Mouse (Mus musculus): ENCODE data around the gene Tab1. TPM values are rescaled to one million over a fixed set of nuclear protein-coding genes. Genes with fewer than 3 reads are reported as not detected.

Tab1 gene
- total and polyA plus RNA-seq, 3 experiments = 11.6 to 17.7 (median 12.0) TPM

- TF ChIP-seq KAT2A (IDR thresholded peaks at IDR 0.05; ENCODE audit: insufficient replicate concordance, low read length) (no peak), CHD2 (IDR thresholded peaks at IDR 0.05; ENCODE audit: low read length) (no peak), JUND (conservative IDR thresholded peaks at IDR 0.05; ENCODE audit: low read depth, low read length) (no peak), HCFC1 (IDR thresholded peaks at IDR 0.05; ENCODE audit: low read depth, low read length) (0 out of 2 replicates have a peak, but pooled peaks have one; percentile 36), USF1 (IDR thresholded peaks at IDR 0.05; ENCODE audit: low read depth, low read length) (no peak), ELF1 (IDR thresholded peaks at IDR 0.05; ENCODE audit: low read depth, low read length) (no peak), MAX (IDR thresholded peaks at IDR 0.05; ENCODE audit: low read length) (no peak), CTCF (conservative IDR thresholded peaks at IDR 0.05 in 1 of 2, IDR thresholded peaks at IDR 0.05 in 1 of 2; ENCODE audit: low read depth in 2 of 2, low read length in 2 of 2) (peak in 1 of 2 experiments; percentile 77; a peak in 2 of 4 replicates), MAZ (IDR thresholded peaks at IDR 0.05; ENCODE audit: low read depth, low read length) (peak; percentile 83), SMC3 (IDR thresholded peaks at IDR 0.05; ENCODE audit: low read depth, low read length) (peak; percentile 35), MYC (IDR thresholded peaks at IDR 0.05; ENCODE audit: low read depth, low read length) (no peak)
These were observed 41.6 kb upstream of the Tab1 start, which contains the start of the genes Syngr1 and Rpl3 (continued) for GRCm38 (mm10) chr15:80091121-80091955.

GRCm38 (mm10) chr15:80092041-80092441 is 40.9 kb upstream of the Tab1 start:
- H3K4me3 ChIP-seq (replicated peaks in 1 of 3; ENCODE audit: low read depth in 2 of 3, low read length in 2 of 3, poor library complexity in 1 of 3) = no peak overlapping the region
- dilution Hi-C loops (cut with MboI; ENCODE audit: extremely low pct_ligation_motif_present, extremely low pct_unique_long_range_greater_than_20kb, low sequenced_read_pairs) (no loop called here), in situ Hi-C loops (cut with MboI; ENCODE audit: low pct_ligation_motif_present, low pct_unique_long_range_greater_than_20kb, low sequenced_read_pairs) (loop anchor here (10.0 kb wide), 2 partner anchors 133 to 347 kb away; partner anchors contain the start of gene Sun2)
- H3K27me3 ChIP-seq (replicated peaks) = peaks cover 24% of the 10 kb centered on the region
- peaks cover 1 to 16% of the 10 kb centered on the region in 2 experiments; a peak in 2 of 4 replicates for H3K4me1 ChIP-seq (ENCODE audit: control insufficient read depth in 1 of 2, insufficient read depth in 2 of 2)
- H3K36me3 ChIP-seq (replicated peaks in 1 of 2; ENCODE audit: control insufficient read depth in 1 of 2, insufficient read depth in 1 of 2, low read length in 1 of 2) = no peaks in the 10 kb centered on the region
- no peak for DNase-seq (ENCODE audit: extremely low read depth)
- no peak overlapping the region for H3K9ac ChIP-seq (ENCODE audit: insufficient read depth, low read depth)
- H3K79me2 ChIP-seq (replicated peaks; ENCODE audit: control insufficient read depth, extremely low read depth, insufficient read depth, poor library complexity, severe bottlenecking) = no peaks in the 10 kb centered on the region
- no peak for TF ChIP-seq HCFC1 (IDR thresholded peaks at IDR 0.05; ENCODE audit: low read depth, low read length)
- no peak for TF ChIP-seq ZMIZ1 (IDR thresholded peaks at IDR 0.05; ENCODE audit: low read depth, low read length)
- no peak for TF ChIP-seq SMC3 (IDR thresholded peaks at IDR 0.05; ENCODE audit: low read depth, low read length)
- TF ChIP-seq ZC3H11A (IDR thresholded peaks at IDR 0.05; ENCODE audit: low read depth, low read length) = no peak
- no peak for TF ChIP-seq TBP (conservative IDR thresholded peaks at IDR 0.05; ENCODE audit: low read depth, low read length)
- TF ChIP-seq MAX (IDR thresholded peaks at IDR 0.05; ENCODE audit: low read length) = no peak
- H3K9me3 ChIP-seq (replicated peaks; ENCODE audit: low read length) = no peaks in the 10 kb centered on the region
- no peak overlapping the region for H3K27ac ChIP-seq (ENCODE audit: insufficient read depth, low read depth)
- H3K4me2 ChIP-seq (ENCODE audit: insufficient read depth, low read depth, poor library complexity, severe bottlenecking) = no peak overlapping the region

GRCm38 (mm10) chr15:80092599-80092998 is 40.3 kb upstream of the Tab1 start:
- no peak for TF ChIP-seq NELFE (IDR thresholded peaks at IDR 0.05; ENCODE audit: low read depth, low read length)
- TF ChIP-seq MAX (IDR thresholded peaks at IDR 0.05; ENCODE audit: low read length) = no peak
- TF ChIP-seq GABPA (IDR thresholded peaks at IDR 0.05; ENCODE audit: insufficient replicate concordance, low read depth, low read length) = no peak
- TF ChIP-seq MXI1 (IDR thresholded peaks at IDR 0.05; ENCODE audit: low read depth, low read length) = no peak
- no peak for TF ChIP-seq SIN3A (IDR thresholded peaks at IDR 0.05; ENCODE audit: low read length)
- TF ChIP-seq POLR2A (IDR thresholded peaks at IDR 0.05; ENCODE audit: low read depth, low read length) = no peak
- TF ChIP-seq HCFC1 (IDR thresholded peaks at IDR 0.05; ENCODE audit: low read depth, low read length) = no peak
- dilution Hi-C loops (cut with MboI; ENCODE audit: extremely low pct_ligation_motif_present, extremely low pct_unique_long_range_greater_than_20kb, low sequenced_read_pairs) (no loop called here), in situ Hi-C loops (cut with MboI; ENCODE audit: low pct_ligation_motif_present, low pct_unique_long_range_greater_than_20kb, low sequenced_read_pairs) (loop anchor here (10.0 kb wide), 2 partner anchors 132 to 348 kb away; partner anchors contain the start of gene Sun2)
- Histone ChIP-seq H3K27ac (ENCODE audit: insufficient read depth, low read depth) (no peak overlapping the region), H3K79me2 (replicated peaks; ENCODE audit: control insufficient read depth, extremely low read depth, insufficient read depth, poor library complexity, severe bottlenecking) (no peaks in the 10 kb centered on the region), H3K4me1 (ENCODE audit: control insufficient read depth in 1 of 2, insufficient read depth in 2 of 2) (peaks cover 7 to 22% of the 10 kb centered on the region in 2 experiments; a peak in 2 of 4 replicates), H3K9ac (ENCODE audit: insufficient read depth, low read depth) (no peak overlapping the region), H3K9me3 (replicated peaks; ENCODE audit: low read length) (no peaks in the 10 kb centered on the region), H3K27me3 (replicated peaks) (peaks cover 21% of the 10 kb centered on the region), H3K4me3 (replicated peaks in 1 of 3; ENCODE audit: low read depth in 2 of 3, low read length in 2 of 3, poor library complexity in 1 of 3) (no peak overlapping the region), H3K4me2 (ENCODE audit: insufficient read depth, low read depth, poor library complexity, severe bottlenecking) (no peak overlapping the region), H3K36me3 (replicated peaks in 1 of 2; ENCODE audit: control insufficient read depth in 1 of 2, insufficient read depth in 1 of 2, low read length in 1 of 2) (no peaks in the 10 kb centered on the region)
- no peak for DNase-seq (ENCODE audit: extremely low read depth)

Data from CH12.LX (cell line).